Mouse (Mus musculus) megakaryocyte, embryonic 14.5 days (primary cell): ENCODE results near the gene Myrf.

ENCODE experiments used
- FLI1 ChIP-seq: IDR thresholded peaks from 2 replicates; pipeline ENCODE4 v1.6.1; 2012; ENCODE audit warnings: low read length, inconsistent platforms, mixed read lengths
- GATA1 ChIP-seq: IDR thresholded peaks from 3 replicates; pipeline ENCODE4 v1.6.1; 2012; ENCODE audit warnings: mixed read lengths, low read length, inconsistent platforms, borderline replicate concordance

- TF ChIP-seq GATA1 = no peak
- TF ChIP-seq FLI1 = no peak
Measured at GRCm38 (mm10) chr19:10176477-10176876, 64.1 kb downstream of the Myrf start.
